Mouse (Mus musculus) 416B (cell line): ENCODE data around the gene Adam34.
"Not testable (repeated sequence)": the region's sequence is repeated elsewhere in the genome, so short reads cannot be mapped to it uniquely, and the experiment has no call there.

Experiments
- DNase-seq: peaks from one replicate; pipeline ENCODE4 v3.0.0; 2011; ENCODE audit warnings: low read depth

Gene Adam34

DNA sequence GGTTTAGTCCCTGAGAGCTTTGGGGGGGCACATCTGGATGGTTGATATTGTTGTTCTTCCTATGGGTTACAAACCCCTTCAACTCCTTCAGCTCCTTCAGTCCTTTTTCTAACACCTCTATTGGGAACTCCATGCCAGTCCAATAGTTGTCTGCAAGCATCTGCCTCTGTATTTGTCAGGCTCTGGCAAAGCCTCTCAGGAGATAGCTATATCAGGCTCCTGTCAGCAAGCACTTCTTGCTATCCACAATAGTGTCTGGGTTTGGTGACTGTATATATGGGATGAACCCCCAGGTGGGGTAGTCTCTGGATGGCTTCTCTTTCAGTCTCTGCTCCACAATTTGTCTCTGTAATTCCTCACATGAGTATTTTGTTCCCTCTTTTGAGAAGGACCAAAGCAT lies at the start of gene Adam34:
Adam34 (minus strand) TSS at position 101 of the 400 bp plus-strand sequence.
- no peak for DNase-seq

DNA sequence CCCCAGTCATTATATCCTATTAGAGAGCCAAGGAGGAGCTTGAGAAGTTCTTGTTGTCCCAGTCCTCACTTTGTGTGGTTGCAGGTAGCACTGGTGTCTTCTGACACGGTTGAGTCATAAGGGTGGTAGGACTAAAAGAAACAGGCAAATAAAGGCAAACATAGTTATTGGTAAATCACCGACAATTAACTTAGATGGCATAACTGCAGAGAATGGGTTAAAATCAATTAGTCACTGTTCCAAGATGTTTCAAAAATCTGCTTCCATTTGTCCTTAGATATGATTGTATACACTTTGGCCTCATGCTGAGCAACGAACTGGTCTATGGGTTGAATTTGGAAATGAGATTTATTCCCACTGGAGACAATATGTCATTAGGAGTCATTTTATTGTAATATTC lies 82.7 kb downstream of the Adam34 start, which contains the start of gene Gm5346:
Gm5346 (minus strand) TSS at position 101 of the 400 bp plus-strand sequence.
- no peak for DNase-seq

DNA sequence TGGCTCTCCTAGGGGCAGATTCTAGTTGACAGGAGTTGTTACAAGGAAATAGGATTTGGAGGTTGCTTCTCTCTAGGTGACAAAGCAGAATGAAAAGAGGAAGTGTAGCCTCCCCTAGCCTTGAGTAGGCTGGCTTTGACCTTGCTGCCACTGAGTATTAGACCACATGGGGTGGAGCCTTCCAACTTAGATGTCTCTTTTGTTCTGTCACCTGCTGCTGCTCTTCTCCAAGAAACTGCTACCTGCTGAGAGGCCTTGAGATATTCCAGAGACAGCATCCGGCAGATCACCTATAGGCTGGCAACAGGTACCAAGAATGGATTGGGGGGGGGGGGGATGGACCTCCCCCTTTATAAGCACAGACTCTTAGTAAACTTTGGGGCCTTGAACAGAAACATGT lies 93.8 kb downstream of the Adam34 start:
- no peak for DNase-seq

DNA sequence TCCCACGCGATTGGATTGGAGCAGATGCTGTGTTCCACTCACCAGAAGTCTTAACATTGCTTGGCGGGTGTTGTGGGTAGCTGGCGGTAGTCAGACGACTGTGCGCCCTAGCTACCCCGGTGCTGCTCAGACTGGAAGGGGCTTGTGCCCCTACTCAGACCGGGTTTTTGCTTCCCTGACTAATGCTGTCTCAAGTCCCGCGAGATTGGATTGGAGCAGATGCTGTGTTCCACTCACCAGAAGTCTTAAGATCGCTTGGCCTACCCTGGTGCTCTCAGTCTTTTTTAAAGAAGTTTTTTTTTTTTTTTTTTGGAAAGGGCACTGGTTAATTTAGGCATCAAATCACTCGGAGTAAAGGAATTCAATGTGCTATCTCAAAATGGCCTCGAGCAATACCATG lies 106.2 kb downstream of the Adam34 start:
- DNase-seq: not testable (repeated sequence)

DNA sequence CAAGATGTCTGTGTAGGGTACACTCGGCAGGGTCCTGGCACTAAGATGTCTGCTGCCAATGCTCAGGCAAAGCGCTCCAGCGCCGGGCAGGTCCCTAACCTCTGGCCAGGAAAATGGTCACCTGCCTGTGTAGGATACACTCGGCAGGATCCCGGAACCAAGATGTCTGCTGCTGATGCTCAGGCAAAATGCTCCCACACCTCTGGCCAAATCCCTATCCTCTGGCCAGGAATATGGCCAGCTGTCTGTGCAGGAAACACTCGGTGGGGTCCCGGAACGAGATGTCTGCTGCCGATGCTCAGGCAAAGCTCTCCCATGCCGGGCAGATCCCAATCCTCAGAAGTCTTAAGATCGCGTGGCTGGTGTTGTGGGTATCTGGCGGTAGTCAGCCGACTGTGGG lies 106.7 kb downstream of the Adam34 start:
- not testable (repeated sequence) for DNase-seq
